Mouse (Mus musculus): ENCODE measurements around the gene Prr36. TPM values are rescaled to one million over a fixed set of nuclear protein-coding genes. Genes with fewer than 3 reads are reported as not detected.
A peak's percentile ranks its signal among the peaks of the same experiment; 100 is the strongest.
"Not testable (repeated sequence)": the region's sequence is repeated elsewhere in the genome, so short reads cannot be mapped to it uniquely, and the experiment has no call there.

Prr36 gene
- polyA plus RNA-seq (2016; fragmentation: Nextera tagmentation; extraction: Ambion mirVana), result 13.1 and 27.1 TPM in 2 replicates

DNA sequence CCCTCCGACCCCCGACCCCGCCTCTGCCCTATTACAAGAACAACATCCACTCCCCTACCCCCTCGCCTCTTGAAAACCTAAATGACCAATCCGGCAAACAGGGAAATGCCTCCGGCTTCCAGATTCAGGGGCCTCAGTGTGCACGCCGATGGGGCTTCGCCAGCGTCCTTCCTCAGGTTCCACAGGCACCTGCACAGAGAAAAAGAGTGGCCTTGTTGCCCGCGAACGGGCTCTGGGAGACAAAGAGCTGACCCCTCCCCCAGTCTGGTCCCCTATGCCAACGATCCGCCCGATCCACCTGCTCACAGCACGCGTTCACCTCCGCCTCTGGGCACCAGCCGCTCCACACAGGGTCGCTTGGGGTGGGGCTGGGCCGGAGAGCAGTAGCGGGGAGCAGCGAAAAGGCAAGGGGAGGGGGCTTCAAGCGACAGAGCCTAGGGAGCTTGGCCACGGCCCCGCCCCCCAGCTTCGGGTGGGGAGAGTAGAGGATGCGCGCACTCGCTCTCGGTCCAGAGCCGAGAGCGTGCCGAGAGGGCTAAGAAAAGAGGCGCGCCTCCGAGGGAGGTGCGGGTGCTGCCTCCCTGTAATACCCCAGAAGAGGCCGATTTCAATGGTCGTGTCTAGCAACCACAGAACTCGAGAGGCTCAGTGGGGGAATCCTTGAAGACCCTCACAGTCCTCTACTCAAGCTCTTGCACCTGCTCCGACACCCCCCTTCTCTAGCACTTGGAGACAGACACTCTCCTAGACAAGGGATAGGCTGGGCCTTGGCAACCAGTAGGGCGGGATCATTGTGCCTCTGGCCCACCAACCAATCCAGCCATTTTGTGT lies at the start of gene Prr36:
Prr36 (minus strand) TSS at position 669 of the 831 bp plus-strand sequence.
- Histone ChIP-seq H3K27ac (peak within 1 kb of the TSS; percentile 94), H3K27me3 (ENCODE audit: insufficient read depth, poor library complexity, severe bottlenecking) (peaks cover 66% of the 10 kb centered on the region), H3K4me1 (replicated peaks) (peaks cover 51% of the 10 kb centered on the region), H3K4me3 (peak within 1 kb of the TSS; percentile 70), H3K36me3 (peaks cover 6% of the 10 kb centered on the region; the same call in 1 of the 2 replicates), H3K9me3 (no peaks in the 10 kb centered on the region)
- peak; percentile 84 for DNase-seq (ENCODE audit: low spot score)
- WGBS, result 1% methylated on average over 44 of the region's 44 CpGs

DNA sequence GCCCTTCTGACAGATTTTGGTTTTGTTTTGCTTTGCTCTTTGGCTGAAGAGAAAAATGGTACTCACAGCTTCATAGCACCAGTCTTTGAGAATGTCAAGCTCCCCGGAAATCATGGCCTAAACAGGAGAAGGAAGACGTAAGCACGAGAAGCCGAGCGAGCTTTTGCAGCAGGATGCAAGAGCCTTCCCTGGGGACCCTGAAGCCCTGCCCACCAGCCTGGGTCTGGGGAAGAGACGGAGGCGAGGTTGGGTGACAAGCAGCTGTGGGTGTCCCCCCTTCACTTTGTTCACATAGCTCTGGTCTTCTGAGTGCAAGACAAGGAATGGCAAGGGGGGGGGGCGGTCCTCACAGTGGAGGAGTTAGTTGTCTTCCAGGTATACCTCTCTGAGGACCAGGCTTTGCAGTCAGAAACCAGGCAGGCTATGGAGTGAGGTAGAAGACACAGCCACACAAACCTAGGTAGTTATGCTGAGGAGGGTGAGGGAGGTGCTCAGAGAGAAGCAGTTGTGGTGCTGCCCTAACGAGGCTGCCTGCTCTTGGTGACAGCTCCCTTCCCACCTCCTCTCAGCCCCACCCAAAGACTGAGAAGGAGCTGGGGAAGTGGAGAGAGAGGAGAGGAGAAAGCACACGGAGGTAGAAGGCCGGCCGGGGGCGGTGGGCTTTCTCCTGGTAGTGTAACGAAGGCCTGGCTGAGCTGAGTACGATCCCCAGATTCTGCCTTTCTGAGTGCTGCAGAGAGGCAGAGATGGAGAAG lies 48.1 kb upstream of the Prr36 start:
- H3K4me1 ChIP-seq (replicated peaks), result no peaks in the 10 kb centered on the region
- no peak for DNase-seq (ENCODE audit: low spot score)
- no peaks in the 10 kb centered on the region for H3K27me3 ChIP-seq (ENCODE audit: insufficient read depth, poor library complexity, severe bottlenecking)
- WGBS, result 93% methylated on average over 15 of the region's 15 CpGs
- no peaks in the 10 kb centered on the region for H3K9me3 ChIP-seq
- H3K36me3 ChIP-seq, result peaks cover 100% of the 10 kb centered on the region
- H3K4me3 ChIP-seq, result no peak overlapping the region
- H3K27ac ChIP-seq, result no peak overlapping the region

DNA sequence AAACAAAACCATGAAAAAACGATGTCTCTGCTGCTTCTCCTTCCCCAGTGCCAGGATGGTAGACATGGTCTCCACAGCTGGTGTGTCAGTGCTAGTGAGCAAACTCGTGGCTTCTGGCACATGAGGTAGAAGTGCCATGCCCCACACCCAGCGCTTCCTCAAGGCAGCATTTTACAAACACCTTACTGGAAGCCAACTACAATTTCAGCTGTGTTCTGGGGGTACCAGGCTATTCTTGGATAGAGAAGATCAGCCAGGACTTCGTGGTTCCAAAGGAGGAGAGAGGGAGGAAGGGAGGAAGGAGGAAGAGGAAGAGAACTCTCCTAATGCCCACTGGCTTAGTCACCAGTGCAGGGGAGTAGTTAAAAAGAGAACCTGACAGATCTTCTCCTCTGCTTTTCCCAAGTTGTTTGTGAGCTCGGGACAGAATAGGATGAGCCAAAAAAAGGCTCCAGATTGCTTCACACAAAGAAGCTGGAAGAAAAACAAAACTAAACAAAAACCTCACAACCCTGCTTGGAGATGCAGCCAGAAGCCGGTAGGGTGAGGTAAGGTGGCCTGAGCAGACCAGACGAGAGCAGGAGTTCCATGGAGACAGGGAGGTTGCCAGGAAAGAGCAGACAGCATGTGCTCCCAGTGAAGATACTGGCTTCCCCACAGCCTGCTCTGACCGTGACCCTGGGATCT lies 46.0 kb upstream of the Prr36 start:
- WGBS, result 89% methylated on average over 8 of the region's 8 CpGs
- H3K36me3 ChIP-seq, result peaks cover 87% of the 10 kb centered on the region

DNA sequence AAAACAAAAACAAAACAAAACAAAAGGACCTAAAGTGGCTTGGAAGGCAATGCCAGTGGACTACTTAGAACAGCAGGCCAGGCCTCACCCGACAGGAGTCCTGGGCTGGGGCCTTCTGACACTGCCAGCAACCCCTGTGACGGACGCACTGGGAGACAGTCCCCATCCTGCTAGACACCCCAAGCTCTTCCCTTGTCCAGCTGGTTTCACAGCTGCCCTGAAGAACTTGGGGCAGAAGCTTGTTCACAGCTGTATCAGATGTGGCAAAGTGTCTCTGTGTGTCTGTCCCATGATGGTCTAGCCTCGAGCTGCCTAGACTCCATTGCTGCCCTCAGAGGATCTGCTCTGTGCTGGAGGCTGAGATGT lies 42.5 kb upstream of the Prr36 start:
- peak overlapping the region; percentile 93 for H3K4me3 ChIP-seq
- H3K27ac ChIP-seq, result peak overlapping the region; percentile 98
- peaks cover 84% of the 10 kb centered on the region for H3K36me3 ChIP-seq
- WGBS, result 86% methylated on average over 4 of the region's 4 CpGs
- H3K4me1 ChIP-seq (replicated peaks), result peaks cover 30% of the 10 kb centered on the region
- DNase-seq (ENCODE audit: low spot score), result no peak
- H3K9me3 ChIP-seq, result 0 out of 2 replicates have a peak, but pooled peaks cover 3% of the 10 kb centered on the region
- no peaks in the 10 kb centered on the region for H3K27me3 ChIP-seq (ENCODE audit: insufficient read depth, poor library complexity, severe bottlenecking)

More for the DNA sequence above, 46.0 kb upstream of the Prr36 start:
- H3K27ac ChIP-seq, result no peak overlapping the region
- H3K9me3 ChIP-seq, result 0 out of 2 replicates have a peak, but pooled peaks cover 3% of the 10 kb centered on the region
- no peak overlapping the region for H3K4me3 ChIP-seq
- H3K4me1 ChIP-seq (replicated peaks), result peaks cover 12% of the 10 kb centered on the region
- DNase-seq (ENCODE audit: low spot score), result no peak
- no peaks in the 10 kb centered on the region for H3K27me3 ChIP-seq (ENCODE audit: insufficient read depth, poor library complexity, severe bottlenecking)

DNA sequence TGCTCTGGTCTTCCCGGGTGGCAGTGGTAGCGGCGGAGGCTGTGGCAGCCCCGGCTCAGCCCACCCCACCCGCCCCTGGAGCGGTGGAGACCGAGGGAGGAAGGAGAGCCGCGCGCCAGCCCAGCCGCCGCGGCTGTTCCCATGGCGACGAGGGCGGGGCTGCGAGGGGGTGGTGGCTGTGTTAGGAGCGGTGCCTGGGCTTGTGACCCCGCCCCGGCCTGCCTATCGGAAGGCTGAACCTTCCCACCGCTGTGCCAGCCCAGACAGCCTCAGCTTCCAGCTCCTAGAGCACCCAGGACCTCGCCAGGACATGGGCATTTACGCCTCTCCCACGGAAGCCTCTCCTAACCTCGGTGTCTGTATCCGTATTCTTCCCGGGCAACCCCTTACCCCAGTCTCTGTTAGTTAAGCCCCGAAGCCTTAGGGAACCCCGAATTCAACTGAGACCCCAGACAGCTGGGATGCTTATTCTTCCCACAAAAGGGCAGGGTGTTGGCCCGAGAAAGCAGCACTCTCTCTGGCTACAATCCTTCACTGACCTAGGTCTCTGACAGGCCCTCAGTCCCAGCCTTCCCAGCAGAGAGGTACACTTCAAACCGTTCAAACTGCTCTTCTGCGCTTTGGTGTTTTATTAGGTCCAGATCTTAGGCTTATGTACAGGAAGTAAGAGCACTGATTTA lies 42.0 kb upstream of the Prr36 start, which contains the start of gene Ctxn1:
Ctxn1 (minus strand) TSS at position 150 of the 680 bp plus-strand sequence.
- peaks cover 84% of the 10 kb centered on the region for H3K36me3 ChIP-seq

DNA sequence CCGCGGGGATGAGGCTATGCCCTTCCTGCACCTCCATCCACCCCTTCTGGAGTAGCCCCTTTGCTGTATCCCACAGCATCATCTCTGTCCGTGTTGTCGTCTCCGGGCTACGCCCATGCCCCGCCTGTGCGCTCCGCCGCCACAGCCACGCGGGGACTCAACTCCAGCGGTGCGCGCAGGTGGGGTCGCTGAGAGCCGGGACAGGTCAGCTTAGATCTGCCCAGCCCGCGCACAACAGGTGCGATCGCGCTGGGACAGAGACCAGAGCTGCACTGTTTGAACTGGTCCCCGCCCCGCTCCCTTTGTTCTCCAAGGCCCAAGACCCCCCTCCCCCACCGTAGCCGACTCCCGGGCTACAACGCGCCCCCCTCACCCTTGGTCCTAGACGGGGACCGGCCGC lies 41.4 kb upstream of the Prr36 start:
- no peak for DNase-seq (ENCODE audit: low spot score)
- peak overlapping the region; percentile 93 for H3K4me3 ChIP-seq
- peak overlapping the region; percentile 98 for H3K27ac ChIP-seq
- H3K36me3 ChIP-seq, result peaks cover 79% of the 10 kb centered on the region
- H3K4me1 ChIP-seq (replicated peaks), result peaks cover 37% of the 10 kb centered on the region
- WGBS, result 0% methylated on average over 32 of the region's 32 CpGs
- H3K9me3 ChIP-seq, result 0 out of 2 replicates have a peak, but pooled peaks cover 3% of the 10 kb centered on the region
- no peaks in the 10 kb centered on the region for H3K27me3 ChIP-seq (ENCODE audit: insufficient read depth, poor library complexity, severe bottlenecking)

More for the DNA sequence above, 42.0 kb upstream of the Prr36 start, which contains the start of gene Ctxn1:
- 0 out of 2 replicates have a peak, but pooled peaks cover 3% of the 10 kb centered on the region for H3K9me3 ChIP-seq
- 6% methylated on average over 31 of the region's 33 CpGs for WGBS
- peak; percentile 97 for DNase-seq (ENCODE audit: low spot score)
- peak within 1 kb of the TSS; percentile 93 for H3K4me3 ChIP-seq
- no peaks in the 10 kb centered on the region for H3K27me3 ChIP-seq (ENCODE audit: insufficient read depth, poor library complexity, severe bottlenecking)
- peaks cover 31% of the 10 kb centered on the region for H3K4me1 ChIP-seq (replicated peaks)
- peak within 1 kb of the TSS; percentile 98 for H3K27ac ChIP-seq

DNA sequence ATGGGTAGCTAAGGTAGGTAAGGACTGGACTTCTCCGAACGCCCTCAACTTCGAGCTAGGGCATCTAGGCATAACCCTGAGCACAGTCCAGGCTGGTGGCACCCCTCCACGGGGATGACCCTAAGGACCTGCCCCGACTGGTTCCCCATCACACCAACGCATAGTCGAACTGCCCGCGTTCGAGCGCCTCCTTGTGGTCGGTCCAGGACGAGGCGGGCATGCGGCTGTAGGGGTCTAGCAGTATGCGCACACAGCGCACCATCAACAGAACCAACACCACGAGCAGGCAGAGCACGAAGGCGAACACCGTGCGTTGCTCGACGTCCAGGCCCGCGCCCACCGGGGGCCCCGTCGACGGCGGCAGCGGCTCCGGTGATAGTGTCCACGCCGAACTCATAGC lies 41.0 kb upstream of the Prr36 start:
- Histone ChIP-seq H3K9me3 (0 out of 2 replicates have a peak, but pooled peaks cover 3% of the 10 kb centered on the region), H3K27me3 (ENCODE audit: insufficient read depth, poor library complexity, severe bottlenecking) (no peaks in the 10 kb centered on the region), H3K27ac (peak overlapping the region; percentile 98), H3K4me3 (peak overlapping the region; percentile 93), H3K4me1 (replicated peaks) (peaks cover 41% of the 10 kb centered on the region), H3K36me3 (peaks cover 75% of the 10 kb centered on the region)
- 2% methylated on average over 35 of the region's 35 CpGs for WGBS
- DNase-seq (ENCODE audit: low spot score), result peak; percentile 91

DNA sequence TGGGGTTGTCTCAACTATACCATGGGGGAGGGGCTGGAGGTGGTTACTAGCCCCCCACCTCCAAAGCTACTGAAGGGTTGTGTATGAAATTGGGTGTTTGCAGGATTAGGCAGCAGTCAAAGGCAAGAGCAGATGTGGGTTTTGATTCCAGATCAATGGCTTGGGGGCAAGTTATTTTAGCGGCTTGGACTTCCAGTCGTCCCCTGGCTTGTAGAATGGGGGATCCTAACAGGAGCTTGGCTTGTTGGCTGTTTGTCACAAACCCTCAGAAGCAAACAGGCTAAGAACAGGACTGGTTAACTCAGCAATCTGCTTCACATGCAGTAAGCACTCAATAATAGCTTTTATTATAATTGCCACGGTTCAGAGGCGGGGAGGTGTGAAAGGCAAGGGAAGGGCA lies 40.1 kb upstream of the Prr36 start:
- Histone ChIP-seq H3K9me3 (0 out of 2 replicates have a peak, but pooled peaks cover 3% of the 10 kb centered on the region), H3K36me3 (peaks cover 66% of the 10 kb centered on the region), H3K27me3 (ENCODE audit: insufficient read depth, poor library complexity, severe bottlenecking) (no peaks in the 10 kb centered on the region), H3K4me1 (replicated peaks) (peaks cover 45% of the 10 kb centered on the region), H3K4me3 (peak overlapping the region; percentile 93), H3K27ac (peak overlapping the region; percentile 98)
- DNase-seq (ENCODE audit: low spot score), result no peak
- WGBS, result 80% methylated on average over 4 of the region's 4 CpGs

DNA sequence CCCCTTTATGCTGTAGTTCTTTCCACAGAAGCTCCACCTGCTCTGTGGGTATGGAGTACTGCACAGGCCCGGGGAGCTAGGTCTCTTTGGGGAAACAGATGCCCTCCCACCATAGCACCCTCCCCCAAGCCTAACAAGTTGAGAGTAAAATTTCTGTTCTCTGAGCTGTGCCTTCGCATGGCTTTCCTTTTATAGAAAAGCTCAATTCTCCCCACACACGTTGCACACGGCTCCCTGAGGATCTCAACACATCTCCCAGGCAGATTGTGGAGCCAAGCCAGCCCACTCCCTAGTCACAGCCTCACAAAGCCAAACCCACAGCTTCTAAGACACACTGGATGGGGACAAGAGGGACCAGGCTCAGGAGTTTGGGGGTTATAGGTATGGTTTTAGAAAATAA lies 39.7 kb upstream of the Prr36 start:
- H3K36me3 ChIP-seq, result peaks cover 61% of the 10 kb centered on the region
- WGBS, result 72% methylated on average over 4 of the region's 4 CpGs
- no peak for DNase-seq (ENCODE audit: low spot score)
- H3K27me3 ChIP-seq (ENCODE audit: insufficient read depth, poor library complexity, severe bottlenecking), result no peaks in the 10 kb centered on the region
- H3K4me3 ChIP-seq, result peak overlapping the region; percentile 93; the same call in 1 of the 2 replicates
- 0 out of 2 replicates have a peak, but pooled peaks cover 3% of the 10 kb centered on the region for H3K9me3 ChIP-seq
- peaks cover 46% of the 10 kb centered on the region for H3K4me1 ChIP-seq (replicated peaks)
- peak overlapping the region; percentile 98; the same call in 1 of the 2 replicates for H3K27ac ChIP-seq

DNA sequence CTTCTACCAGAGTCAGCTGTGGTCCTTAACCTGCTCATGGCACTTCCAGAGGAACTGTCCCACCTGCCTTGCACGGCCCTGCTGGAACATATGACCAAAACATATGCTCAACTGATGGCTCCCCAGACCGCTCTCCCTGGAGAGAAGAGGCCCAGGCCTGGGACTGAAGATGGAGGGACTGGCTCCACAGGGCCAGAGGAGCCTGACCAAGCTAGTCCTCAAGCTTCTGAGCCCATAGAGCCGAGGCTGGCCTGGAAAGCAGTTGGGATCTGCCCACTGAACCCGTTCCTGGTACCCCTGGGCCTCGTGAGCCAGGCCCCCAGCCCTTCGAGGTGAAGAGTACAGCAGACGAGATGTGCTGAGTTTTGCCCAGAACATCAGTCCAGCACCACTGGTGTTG lies 38.2 kb upstream of the Prr36 start:
- H3K27me3 ChIP-seq (ENCODE audit: insufficient read depth, poor library complexity, severe bottlenecking); H3K9me3 ChIP-seq; H3K27ac ChIP-seq; H3K4me3 ChIP-seq; DNase-seq (ENCODE audit: low spot score): not testable (repeated sequence)
- Histone ChIP-seq H3K4me1 (replicated peaks) (peaks cover 49% of the 10 kb centered on the region), H3K36me3 (peaks cover 47% of the 10 kb centered on the region)
- WGBS, result 84% methylated on average over 7 of the region's 7 CpGs

DNA sequence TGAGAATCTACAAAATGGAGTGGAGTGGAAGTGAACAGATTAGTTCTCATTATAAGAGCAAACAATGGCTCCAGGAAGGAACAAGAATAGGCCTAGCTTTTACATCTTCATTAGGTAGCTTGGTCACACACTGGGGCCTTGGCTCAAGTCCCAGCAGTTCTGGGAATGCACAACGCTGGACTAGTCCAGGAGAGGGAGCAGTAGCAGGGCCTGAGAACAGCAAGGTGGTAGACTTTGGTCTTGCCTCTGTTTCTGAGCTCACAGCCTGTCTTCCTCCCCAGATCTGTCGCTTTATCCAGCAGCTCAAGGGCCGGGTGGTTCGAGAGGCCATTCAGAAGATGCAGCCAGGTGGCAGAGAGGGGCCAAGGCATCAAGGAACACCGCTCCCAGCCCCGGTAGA lies 36.7 kb upstream of the Prr36 start:
- DNase-seq (ENCODE audit: low spot score), result no peak
- peaks cover 49% of the 10 kb centered on the region for H3K36me3 ChIP-seq
- H3K4me3 ChIP-seq, result peak overlapping the region; percentile 92
- 0 out of 2 replicates have a peak, but pooled peaks cover 3% of the 10 kb centered on the region for H3K9me3 ChIP-seq
- peaks cover 51% of the 10 kb centered on the region for H3K4me1 ChIP-seq (replicated peaks)
- 0 out of 2 replicates have a peak overlapping the region, but pooled peaks have one; percentile 12 for H3K27ac ChIP-seq
- 70% methylated on average over 6 of the region's 6 CpGs for WGBS
- peaks cover 15% of the 10 kb centered on the region for H3K27me3 ChIP-seq (ENCODE audit: insufficient read depth, poor library complexity, severe bottlenecking)
